Mouse (Mus musculus): Measurements from ENCODE around the gene Foxj3. TPM values are rescaled to one million over a fixed set of nuclear protein-coding genes. Genes with fewer than 3 reads are reported as not detected.

The Foxj3 gene
- polyA plus RNA-seq, 1 experiment = 19.0 TPM

DNA sequence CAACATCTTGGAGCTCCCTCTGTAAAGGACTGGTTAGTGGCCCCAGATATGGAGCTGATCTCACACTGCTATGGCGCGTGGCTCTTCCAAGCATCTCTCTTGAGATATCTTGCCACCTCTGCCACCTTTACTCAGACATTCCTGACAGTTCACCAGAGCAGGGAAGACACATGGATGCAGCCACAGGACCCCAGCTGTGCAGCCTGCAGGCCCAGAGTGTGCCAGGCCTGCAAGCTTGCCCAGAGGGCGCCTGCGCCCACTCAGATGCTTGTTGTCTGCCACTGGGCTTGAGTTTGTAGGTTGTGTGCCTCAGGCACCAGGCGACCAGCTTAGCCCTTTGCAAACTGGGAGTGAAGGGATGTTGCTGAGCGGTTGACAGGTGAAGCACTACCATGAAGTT is 133.9 kb downstream of the Foxj3 start:
- TF ChIP-seq POLR2A (IDR thresholded peaks at IDR 0.05; ENCODE audit: low read depth, low read length) (no peak), CTCF (IDR thresholded peaks at IDR 0.05; ENCODE audit: extremely low read depth, insufficient read length, insufficient replicate concordance, low read depth, low read length) (no peak)
- Histone ChIP-seq H3K27ac (ENCODE audit: insufficient read depth, low read depth, low read length) (no peak overlapping the region), H3K36me3 (ENCODE audit: control insufficient read depth, insufficient read depth, low read length) (no peaks in the 10 kb centered on the region), H3K27me3 (ENCODE audit: control insufficient read depth, insufficient read depth, low read length) (no peaks in the 10 kb centered on the region), H3K4me1 (ENCODE audit: control insufficient read depth, insufficient read depth, insufficient read length, low read length) (peaks cover 6% of the 10 kb centered on the region; the same call in 1 of the 2 replicates), H3K4me3 (ENCODE audit: low read depth, low read length) (no peak overlapping the region)
- 83% methylated on average over 6 of the region's 6 CpGs for WGBS

DNA sequence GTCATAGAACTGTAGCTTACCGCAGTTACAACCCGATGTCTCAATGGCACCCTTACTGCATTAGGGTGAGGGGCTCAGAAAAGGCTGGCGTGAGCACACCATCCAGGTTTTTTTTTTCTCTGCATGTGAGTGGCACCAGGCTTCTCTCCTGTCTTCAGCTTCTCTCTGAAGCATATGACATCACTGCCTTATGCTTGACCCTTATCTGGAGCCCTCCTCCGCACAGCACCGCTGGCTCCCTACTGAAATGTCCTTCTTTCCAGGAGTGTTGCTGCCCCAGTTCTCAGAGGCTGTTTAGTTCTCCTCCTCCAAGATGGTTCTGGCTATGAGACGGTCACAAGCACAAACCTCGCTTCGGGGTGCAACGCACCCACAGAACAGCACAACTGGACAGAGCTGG is 134.4 kb downstream of the Foxj3 start:
- Histone ChIP-seq H3K4me1 (ENCODE audit: control insufficient read depth, insufficient read depth, insufficient read length, low read length) (peaks cover 3% of the 10 kb centered on the region; the same call in 1 of the 2 replicates), H3K27ac (ENCODE audit: insufficient read depth, low read depth, low read length) (no peak overlapping the region), H3K4me3 (ENCODE audit: low read depth, low read length) (no peak overlapping the region), H3K27me3 (ENCODE audit: control insufficient read depth, insufficient read depth, low read length) (no peaks in the 10 kb centered on the region), H3K36me3 (ENCODE audit: control insufficient read depth, insufficient read depth, low read length) (no peaks in the 10 kb centered on the region)
- no peak for TF ChIP-seq CTCF (IDR thresholded peaks at IDR 0.05; ENCODE audit: extremely low read depth, insufficient read length, insufficient replicate concordance, low read depth, low read length)
- WGBS = 94% methylated on average over 9 of the region's 9 CpGs

DNA sequence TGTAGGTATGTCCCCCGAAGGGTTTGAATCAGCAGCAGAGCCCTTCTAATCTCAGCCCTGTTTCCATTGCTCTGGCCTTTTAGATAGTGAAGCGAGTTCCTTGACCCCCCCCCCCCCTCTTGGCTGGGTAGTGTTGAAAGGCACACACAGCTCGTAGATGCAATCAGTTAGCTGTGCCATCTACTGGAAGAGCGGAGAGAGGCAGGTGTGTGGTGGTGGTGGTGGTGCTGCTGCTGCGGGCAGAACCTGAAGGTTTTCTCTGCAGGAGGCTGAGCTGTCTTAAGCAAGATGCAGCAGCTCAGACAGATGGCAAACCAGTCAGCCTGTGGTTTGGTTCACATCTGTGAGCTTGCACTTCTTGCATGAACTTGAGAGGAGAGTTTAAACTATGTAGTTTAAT is 135.9 kb downstream of the Foxj3 start:
- Histone ChIP-seq H3K36me3 (ENCODE audit: control insufficient read depth, insufficient read depth, low read length) (no peaks in the 10 kb centered on the region), H3K27ac (ENCODE audit: insufficient read depth, low read depth, low read length) (no peak overlapping the region), H3K27me3 (ENCODE audit: control insufficient read depth, insufficient read depth, low read length) (no peaks in the 10 kb centered on the region), H3K4me1 (ENCODE audit: control insufficient read depth, insufficient read depth, insufficient read length, low read length) (no peaks in the 10 kb centered on the region), H3K4me3 (ENCODE audit: low read depth, low read length) (no peak overlapping the region)
- TF ChIP-seq POLR2A (IDR thresholded peaks at IDR 0.05; ENCODE audit: low read depth, low read length) (no peak), CTCF (IDR thresholded peaks at IDR 0.05; ENCODE audit: extremely low read depth, insufficient read length, insufficient replicate concordance, low read depth, low read length) (no peak)
- WGBS = 23% methylated on average over 5 of the region's 5 CpGs

Other genes with a start within 250 kb of the Foxj3 start
- gene Ybx1, start 242.4 kb upstream of the Foxj3 start, polyA plus RNA-seq (2012; rRNA removed) = 202 and 242 TPM in 2 replicates
- 2.5 and 4.3 TPM in 2 replicates for gene Ppih, start 216.5 kb upstream of the Foxj3 start, polyA plus RNA-seq (2012; rRNA removed)
- 0.10 and 0.13 TPM in 2 replicates for gene Ccdc30, start 121.5 kb upstream of the Foxj3 start, polyA plus RNA-seq (2012; rRNA removed)
- gene Ppcs, start 114.6 kb upstream of the Foxj3 start, polyA plus RNA-seq (2012; rRNA removed) = 13.9 and 24.7 TPM in 2 replicates
- 0.17 and 0.44 TPM in 2 replicates for gene Zmynd12, start 114.2 kb upstream of the Foxj3 start, polyA plus RNA-seq (2012; rRNA removed)
- gene Rimkla, start 44.4 kb upstream of the Foxj3 start, polyA plus RNA-seq (2012; rRNA removed) = 0.20 and 0.24 TPM in 2 replicates
- 2.4 and 3.1 TPM in 2 replicates for gene Frg2f1, start 2.5 kb downstream of the Foxj3 start, polyA plus RNA-seq (2012; rRNA removed)
- gene Guca2a, start 100.7 kb downstream of the Foxj3 start, polyA plus RNA-seq (2012; rRNA removed) = 58.4 and 1,324 TPM in 2 replicates
- gene Guca2b, start 122.0 kb downstream of the Foxj3 start, polyA plus RNA-seq (2012; rRNA removed) = 420 and 2,057 TPM in 2 replicates
- 3.1 and 3.3 TPM in 2 replicates for gene Hivep3, start 196.8 kb downstream of the Foxj3 start, polyA plus RNA-seq (2012; rRNA removed)

Measured in small intestine, adult 2 months (tissue).